Mouse (Mus musculus): ENCODE measurements around the gene Hydin. TPM values are rescaled to one million over a fixed set of nuclear protein-coding genes. Genes with fewer than 3 reads are reported as not detected.
A peak's percentile ranks its signal among the peaks of the same experiment; 100 is the strongest.

The Hydin gene
- polyA plus RNA-seq, 1 experiment from 2014 or later = 0.29 TPM

- Histone ChIP-seq H3K27me3 (replicated peaks) (no peaks in the 10 kb centered on the region), H3K4me1 (replicated peaks) (peaks cover 9% of the 10 kb centered on the region; the same call in 1 of the 2 replicates), H3K27ac (ENCODE audit: poor library complexity, severe bottlenecking) (no peak overlapping the region), H3K36me3 (peaks cover 40% of the 10 kb centered on the region), H3K4me2 (no peak overlapping the region), H3K9ac (no peak overlapping the region), H3K9me3 (replicated peaks) (no peaks in the 10 kb centered on the region), H3K4me3 (no peak overlapping the region)
- 92% methylated on average over 7 of the region's 7 CpGs for WGBS
- ATAC-seq (ENCODE audit: insufficient number of reproducible peaks, low FRiP score) = no peak
Observed at GRCm38 (mm10) chr8:110631201-110631600, 364.4 kb downstream of the Hydin start.

- no peaks in the 10 kb centered on the region for H3K9me3 ChIP-seq (replicated peaks)
- no peak overlapping the region for H3K27ac ChIP-seq (ENCODE audit: poor library complexity, severe bottlenecking)
- ATAC-seq (ENCODE audit: insufficient number of reproducible peaks, low FRiP score) = no peak
- no peak overlapping the region for H3K4me3 ChIP-seq
- no peak overlapping the region for H3K9ac ChIP-seq
- H3K27me3 ChIP-seq (replicated peaks) = no peaks in the 10 kb centered on the region
- WGBS = 93% methylated on average over 3 of the region's 3 CpGs
- no peak overlapping the region for H3K4me2 ChIP-seq
- peaks cover 65% of the 10 kb centered on the region for H3K36me3 ChIP-seq
- peaks cover 9% of the 10 kb centered on the region; the same call in 1 of the 2 replicates for H3K4me1 ChIP-seq (replicated peaks)
Observed at GRCm38 (mm10) chr8:110633814-110634213, 367.0 kb downstream of the Hydin start.

- Histone ChIP-seq H3K9ac (no peak overlapping the region), H3K4me2 (no peak overlapping the region), H3K27ac (ENCODE audit: poor library complexity, severe bottlenecking) (no peak overlapping the region), H3K36me3 (peaks cover 69% of the 10 kb centered on the region), H3K4me3 (no peak overlapping the region), H3K4me1 (replicated peaks) (no peaks in the 10 kb centered on the region), H3K9me3 (replicated peaks) (no peaks in the 10 kb centered on the region), H3K27me3 (replicated peaks) (no peaks in the 10 kb centered on the region)
- ATAC-seq (ENCODE audit: insufficient number of reproducible peaks, low FRiP score) = no peak
- 94% methylated on average over 6 of the region's 6 CpGs for WGBS
Observed at GRCm38 (mm10) chr8:110636182-110636581, 369.4 kb downstream of the Hydin start.

- no peak overlapping the region for H3K9ac ChIP-seq
- WGBS = 84% methylated on average over 5 of the region's 5 CpGs
- ATAC-seq (ENCODE audit: insufficient number of reproducible peaks, low FRiP score) = no peak
Observed at GRCm38 (mm10) chr8:110642331-110642730, 375.6 kb downstream of the Hydin start.

GRCm38 (mm10) chr8:110643177-110643576 lies 376.4 kb downstream of the Hydin start:
- no peaks in the 10 kb centered on the region for H3K9me3 ChIP-seq (replicated peaks)
- 60% methylated on average over 4 of the region's 4 CpGs for WGBS
- no peak overlapping the region for H3K27ac ChIP-seq (ENCODE audit: poor library complexity, severe bottlenecking)
- peaks cover 19% of the 10 kb centered on the region for H3K4me1 ChIP-seq (replicated peaks)
- H3K4me2 ChIP-seq = no peak overlapping the region
- H3K9ac ChIP-seq = no peak overlapping the region
- H3K36me3 ChIP-seq = peaks cover 15% of the 10 kb centered on the region
- H3K27me3 ChIP-seq (replicated peaks) = no peaks in the 10 kb centered on the region
- H3K4me3 ChIP-seq = no peak overlapping the region
- no peak for ATAC-seq (ENCODE audit: insufficient number of reproducible peaks, low FRiP score)

More at GRCm38 (mm10) chr8:110642331-110642730, 375.6 kb downstream of the Hydin start:
- Histone ChIP-seq H3K4me1 (replicated peaks) (peaks cover 19% of the 10 kb centered on the region), H3K4me2 (no peak overlapping the region), H3K4me3 (no peak overlapping the region), H3K9me3 (replicated peaks) (no peaks in the 10 kb centered on the region), H3K27ac (ENCODE audit: poor library complexity, severe bottlenecking) (no peak overlapping the region), H3K27me3 (replicated peaks) (no peaks in the 10 kb centered on the region), H3K36me3 (peaks cover 23% of the 10 kb centered on the region)

- no peak overlapping the region for H3K4me2 ChIP-seq
- no peak overlapping the region for H3K27ac ChIP-seq (ENCODE audit: poor library complexity, severe bottlenecking)
- H3K9ac ChIP-seq = no peak overlapping the region
- H3K4me3 ChIP-seq = no peak overlapping the region
- ATAC-seq (ENCODE audit: insufficient number of reproducible peaks, low FRiP score) = no peak
- no peaks in the 10 kb centered on the region for H3K9me3 ChIP-seq (replicated peaks)
- peaks cover 16% of the 10 kb centered on the region; the same call in 1 of the 2 replicates for H3K36me3 ChIP-seq
- WGBS = 38% methylated on average over 4 of the region's 4 CpGs
- H3K4me1 ChIP-seq (replicated peaks) = peaks cover 19% of the 10 kb centered on the region
- H3K27me3 ChIP-seq (replicated peaks) = no peaks in the 10 kb centered on the region
Observed at GRCm38 (mm10) chr8:110644422-110644821, 377.6 kb downstream of the Hydin start.

- H3K4me2 ChIP-seq = no peak overlapping the region
- 85% methylated on average over 2 of the region's 2 CpGs for WGBS
- H3K9me3 ChIP-seq (replicated peaks) = no peaks in the 10 kb centered on the region
- peaks cover 18% of the 10 kb centered on the region; the same call in 1 of the 2 replicates for H3K36me3 ChIP-seq
- H3K4me1 ChIP-seq (replicated peaks) = peaks cover 19% of the 10 kb centered on the region
- ATAC-seq (ENCODE audit: insufficient number of reproducible peaks, low FRiP score) = no peak
- H3K27me3 ChIP-seq (replicated peaks) = no peaks in the 10 kb centered on the region
- H3K9ac ChIP-seq = no peak overlapping the region
- no peak overlapping the region for H3K27ac ChIP-seq (ENCODE audit: poor library complexity, severe bottlenecking)
- H3K4me3 ChIP-seq = no peak overlapping the region
Observed at GRCm38 (mm10) chr8:110644901-110645300, 378.1 kb downstream of the Hydin start.

- H3K4me1 ChIP-seq (replicated peaks) = peaks cover 21% of the 10 kb centered on the region
- H3K27me3 ChIP-seq (replicated peaks) = no peaks in the 10 kb centered on the region
- WGBS = 89% methylated on average over 3 of the region's 3 CpGs
- H3K27ac ChIP-seq (ENCODE audit: poor library complexity, severe bottlenecking) = no peak overlapping the region
- ATAC-seq (ENCODE audit: insufficient number of reproducible peaks, low FRiP score) = no peak
- no peaks in the 10 kb centered on the region for H3K9me3 ChIP-seq (replicated peaks)
- H3K9ac ChIP-seq = no peak overlapping the region
- H3K4me3 ChIP-seq = no peak overlapping the region
- no peak overlapping the region for H3K4me2 ChIP-seq
- H3K36me3 ChIP-seq = peaks cover 15% of the 10 kb centered on the region; the same call in 1 of the 2 replicates
Observed at GRCm38 (mm10) chr8:110645340-110645739, 378.6 kb downstream of the Hydin start.

- Histone ChIP-seq H3K27ac (ENCODE audit: poor library complexity, severe bottlenecking) (no peak overlapping the region), H3K4me1 (replicated peaks) (peaks cover 28% of the 10 kb centered on the region), H3K27me3 (replicated peaks) (no peaks in the 10 kb centered on the region), H3K9me3 (replicated peaks) (no peaks in the 10 kb centered on the region), H3K4me2 (no peak overlapping the region), H3K9ac (no peak overlapping the region), H3K4me3 (no peak overlapping the region), H3K36me3 (peaks cover 14% of the 10 kb centered on the region; the same call in 1 of the 2 replicates)
- ATAC-seq (ENCODE audit: insufficient number of reproducible peaks, low FRiP score) = peak; percentile 80
- WGBS = 35% methylated on average over 6 of the region's 6 CpGs
Observed at GRCm38 (mm10) chr8:110646064-110646463, 379.3 kb downstream of the Hydin start.

GRCm38 (mm10) chr8:110648577-110648976 lies 381.8 kb downstream of the Hydin start:
- Histone ChIP-seq H3K9me3 (replicated peaks) (no peaks in the 10 kb centered on the region), H3K4me2 (no peak overlapping the region), H3K27ac (ENCODE audit: poor library complexity, severe bottlenecking) (no peak overlapping the region), H3K9ac (no peak overlapping the region), H3K36me3 (peaks cover 19% of the 10 kb centered on the region; the same call in 1 of the 2 replicates), H3K27me3 (replicated peaks) (no peaks in the 10 kb centered on the region), H3K4me1 (replicated peaks) (peaks cover 32% of the 10 kb centered on the region), H3K4me3 (no peak overlapping the region)
- ATAC-seq (ENCODE audit: insufficient number of reproducible peaks, low FRiP score) = no peak
- 86% methylated on average over 3 of the region's 3 CpGs for WGBS

- no peak for ATAC-seq (ENCODE audit: insufficient number of reproducible peaks, low FRiP score)
- no peaks in the 10 kb centered on the region for H3K9me3 ChIP-seq (replicated peaks)
- 85% methylated on average over 6 of the region's 6 CpGs for WGBS
Observed at GRCm38 (mm10) chr8:110649286-110649685, 382.5 kb downstream of the Hydin start.

GRCm38 (mm10) chr8:110650838-110651237 lies 384.1 kb downstream of the Hydin start:
- H3K4me1 ChIP-seq (replicated peaks) = peaks cover 27% of the 10 kb centered on the region
- no peak overlapping the region for H3K4me2 ChIP-seq
- H3K27me3 ChIP-seq (replicated peaks) = no peaks in the 10 kb centered on the region
- H3K27ac ChIP-seq (ENCODE audit: poor library complexity, severe bottlenecking) = peak overlapping the region; percentile 83
- H3K36me3 ChIP-seq = peaks cover 24% of the 10 kb centered on the region; the same call in 1 of the 2 replicates
- ATAC-seq (ENCODE audit: insufficient number of reproducible peaks, low FRiP score) = peak; percentile 27; the same call in 1 of the 2 replicates
- WGBS = 52% methylated on average over 9 of the region's 9 CpGs
- no peak overlapping the region for H3K4me3 ChIP-seq
- H3K9ac ChIP-seq = no peak overlapping the region
- H3K9me3 ChIP-seq (replicated peaks) = no peaks in the 10 kb centered on the region

More at GRCm38 (mm10) chr8:110649286-110649685, 382.5 kb downstream of the Hydin start:
- Histone ChIP-seq H3K36me3 (peaks cover 24% of the 10 kb centered on the region; the same call in 1 of the 2 replicates), H3K4me2 (no peak overlapping the region), H3K27ac (ENCODE audit: poor library complexity, severe bottlenecking) (no peak overlapping the region), H3K4me3 (no peak overlapping the region), H3K4me1 (replicated peaks) (peaks cover 30% of the 10 kb centered on the region), H3K9ac (no peak overlapping the region), H3K27me3 (replicated peaks) (no peaks in the 10 kb centered on the region)
